Mouse (Mus musculus) kidney, postnatal 0 days (tissue): ENCODE data around the gene Hacd2. TPM values are rescaled to one million over a fixed set of nuclear protein-coding genes. Genes with fewer than 3 reads are reported as not detected.
A peak's percentile ranks its signal among the peaks of the same experiment; 100 is the strongest.

ENCODE experiments used
- ATAC-seq: fragments of 200-750 bp; cut with Nextera tagmentation; replicated peaks from 2 replicates; pipeline ENCODE4 v1.8.0; 2017; ENCODE audit warnings: low read depth, moderate number of reproducible peaks, moderate TSS enrichment, moderate library complexity; ENCODE audit not compliant: low FRiP score
- DNase-seq: peaks from one replicate; pipeline ENCODE4 v3.0.0-alpha.2; 2016; ENCODE audit warnings: low spot score
- H3K27ac ChIP-seq: fragments of 300-500 bp; sonication (generic); 2 replicates; pipeline ENCODE4 v1.5.1; 2014; ENCODE audit warnings: mild to moderate bottlenecking
- H3K27me3 ChIP-seq: fragments of 300-500 bp; sonication (generic); 2 replicates; pipeline ENCODE4 v1.6.1; 2014; ENCODE audit warnings: low read length, mixed read lengths; ENCODE audit not compliant: insufficient read depth
- H3K36me3 ChIP-seq: fragments of 300-500 bp; sonication (generic); 2 replicates; pipeline ENCODE4 v1.6.1; 2014; ENCODE audit warnings: low read length, mixed read lengths; ENCODE audit not compliant: insufficient read depth
- H3K4me1 ChIP-seq: fragments of 300-500 bp; sonication (generic); replicated peaks from 2 replicates; pipeline ENCODE4 v1.6.1; 2014; ENCODE audit warnings: antibody characterized with exemption, low read length, mixed read lengths; ENCODE audit not compliant: insufficient read depth
- H3K4me2 ChIP-seq: fragments of 300-500 bp; sonication (generic); 2 replicates; pipeline ENCODE4 v1.6.1; 2014; ENCODE audit warnings: mild to moderate bottlenecking, low read length, moderate library complexity, mixed read lengths
- H3K4me3 ChIP-seq: fragments of 300-500 bp; sonication (generic); replicated peaks from 2 replicates; pipeline ENCODE4 v1.5.1; 2014; ENCODE audit warnings: low read depth, low read length
- H3K9ac ChIP-seq: fragments of 300-500 bp; sonication (generic); 2 replicates; pipeline ENCODE4 v1.6.1; 2014; ENCODE audit warnings: low read depth, low read length
- H3K9me3 ChIP-seq: fragments of 300-500 bp; sonication (generic); replicated peaks from 2 replicates; pipeline ENCODE4 v1.6.1; 2016; ENCODE audit warnings: low read length, inconsistent platforms, mixed read lengths
- CTCF ChIP-seq: IDR thresholded peaks from 2 replicates; pipeline ENCODE4 v1.5.1; 2016; ENCODE audit warnings: antibody characterized with exemption, low read depth, mild to moderate bottlenecking, moderate library complexity
- WGBS: fragments of 180-500 bp; shearing (Covaris S2); extraction: QIAGEN DNeasy Blood & Tissue Kit; methylation state at CpG from one replicate; pipeline ENCODE4 v1.1.7; 2014; 5-methylcytosine and 5-hydroxymethylcytosine counted together
- polyA plus RNA-seq: library from polyadenylated mRNA; unstranded; fragments of >200 nt; fragmentation: Nextera tagmentation; extraction: Ambion mirVana; gene quantifications from 2 replicates; pipeline ENCODE4 v1.2.1, GENCODE M21; 2015

Gene Hacd2
- polyA plus RNA-seq, 1 experiment from 2014 or later: 92.6 TPM

- DNase-seq: no peak
Measured at GRCm38 (mm10) chr16:34984203-34985030, 37.8 kb upstream of the Hacd2 start.

GRCm38 (mm10) chr16:34985031-34985346 is 37.2 kb upstream of the Hacd2 start:
- DNase-seq: no peak
- no peak overlapping the region for H3K9ac ChIP-seq
- 0 out of 2 replicates have a peak, but pooled peaks have one; percentile 29 for ATAC-seq
- no peaks in the 10 kb centered on the region for H3K27me3 ChIP-seq
- no peaks in the 10 kb centered on the region for H3K4me1 ChIP-seq
- H3K36me3 ChIP-seq: peaks cover 30% of the 10 kb centered on the region
- H3K9me3 ChIP-seq: no peaks in the 10 kb centered on the region
- WGBS: 86% methylated on average over 2 of the region's 2 CpGs
- H3K27ac ChIP-seq: no peak overlapping the region
- no peak overlapping the region for H3K4me3 ChIP-seq
- H3K4me2 ChIP-seq: no peak overlapping the region
- TF ChIP-seq CTCF: no peak

More at GRCm38 (mm10) chr16:34984203-34985030, 37.8 kb upstream of the Hacd2 start:
- Histone ChIP-seq H3K27me3 (no peaks in the 10 kb centered on the region), H3K36me3 (peaks cover 31% of the 10 kb centered on the region), H3K9me3 (no peaks in the 10 kb centered on the region), H3K9ac (no peak overlapping the region), H3K4me3 (no peak overlapping the region), H3K4me2 (no peak overlapping the region), H3K4me1 (no peaks in the 10 kb centered on the region), H3K27ac (no peak overlapping the region)
- 0 out of 2 replicates have a peak, but pooled peaks have one; percentile 15 for ATAC-seq
- no peak for TF ChIP-seq CTCF
- WGBS: 50% methylated on average over 11 of the region's 11 CpGs

- Histone ChIP-seq H3K9me3 (no peaks in the 10 kb centered on the region), H3K4me1 (no peaks in the 10 kb centered on the region), H3K9ac (no peak overlapping the region), H3K36me3 (peaks cover 25% of the 10 kb centered on the region), H3K4me2 (no peak overlapping the region), H3K27ac (no peak overlapping the region), H3K27me3 (no peaks in the 10 kb centered on the region), H3K4me3 (no peak overlapping the region)
- no peak for DNase-seq
- no peak for ATAC-seq
- WGBS: 91% methylated on average over 13 of the region's 13 CpGs
- TF ChIP-seq CTCF: no peak
Measured at GRCm38 (mm10) chr16:34986211-34986825, 35.9 kb upstream of the Hacd2 start.

- TF ChIP-seq CTCF: no peak
- Histone ChIP-seq H3K4me3 (no peak overlapping the region), H3K4me1 (no peaks in the 10 kb centered on the region), H3K4me2 (no peak overlapping the region), H3K9ac (no peak overlapping the region), H3K36me3 (peaks cover 14% of the 10 kb centered on the region; the same call in 1 of the 2 replicates), H3K9me3 (no peaks in the 10 kb centered on the region), H3K27me3 (no peaks in the 10 kb centered on the region), H3K27ac (no peak overlapping the region)
- 73% methylated on average over 3 of the region's 3 CpGs for WGBS
- ATAC-seq: no peak
- DNase-seq: no peak
Measured at GRCm38 (mm10) chr16:34991365-34991764, 30.9 kb upstream of the Hacd2 start.

- Histone ChIP-seq H3K27ac (no peak overlapping the region), H3K4me1 (no peaks in the 10 kb centered on the region), H3K9me3 (no peaks in the 10 kb centered on the region), H3K27me3 (no peaks in the 10 kb centered on the region), H3K36me3 (peaks cover 17% of the 10 kb centered on the region), H3K9ac (no peak overlapping the region), H3K4me2 (no peak overlapping the region), H3K4me3 (no peak overlapping the region)
- DNase-seq (no peak), ATAC-seq (no peak)
- no peak for TF ChIP-seq CTCF
- 89% methylated on average over 5 of the region's 5 CpGs for WGBS
Measured at GRCm38 (mm10) chr16:34992854-34993253, 29.4 kb upstream of the Hacd2 start.

- Histone ChIP-seq H3K4me2 (no peak overlapping the region), H3K9ac (no peak overlapping the region)
- no peak for ATAC-seq
Measured at GRCm38 (mm10) chr16:34993694-34994330, 28.4 kb upstream of the Hacd2 start.

More at GRCm38 (mm10) chr16:34993694-34994330, 28.4 kb upstream of the Hacd2 start:
- no peak for DNase-seq
- no peak for TF ChIP-seq CTCF
- H3K4me1 ChIP-seq: no peaks in the 10 kb centered on the region
- H3K9me3 ChIP-seq: no peaks in the 10 kb centered on the region
- no peak overlapping the region for H3K4me3 ChIP-seq
- H3K36me3 ChIP-seq: peaks cover 11% of the 10 kb centered on the region; the same call in 1 of the 2 replicates
- H3K27me3 ChIP-seq: no peaks in the 10 kb centered on the region
- no peak overlapping the region for H3K27ac ChIP-seq
- WGBS: 79% methylated on average over 10 of the region's 10 CpGs
